Mouse (Mus musculus) MEL (cell line): ENCODE measurements around the gene Tcap.

Experiments used
- CHD2 ChIP-seq: IDR thresholded peaks from 2 replicates; pipeline ENCODE4 v1.6.1; 2011; ENCODE audit warnings: low read length, improper control_type of control experiment
- CTCF ChIP-seq, 3 experiments: IDR thresholded peaks in 2 of 3; conservative IDR thresholded peaks in 1 of 3; 2 replicates each; pipeline ENCODE4 v1.5.1; 2011 to 2012; ENCODE audit warnings: low read length in 3 of 3, low read depth in 2 of 3, mild to moderate bottlenecking in 2 of 3, improper control_type of control experiment in 1 of 3, inconsistent platforms in 1 of 3, mixed read lengths in 1 of 3, moderate library complexity in 1 of 3; ENCODE audit not compliant: control insufficient read depth in 1 of 3, insufficient read depth in 1 of 3, poor library complexity in 1 of 3, severe bottlenecking in 1 of 3
- ZMIZ1 ChIP-seq: IDR thresholded peaks from 2 replicates; pipeline ENCODE4 v1.6.1; 2012; ENCODE audit warnings: low read depth, mild to moderate bottlenecking, inconsistent platforms, low read length, improper control_type of control experiment, moderate library complexity

GRCm38 (mm10) chr11:98395041-98395440 lies 11.4 kb downstream of the Tcap start:
- TF ChIP-seq CTCF (IDR thresholded peaks at IDR 0.05 in 2 of 3, conservative IDR thresholded peaks at IDR 0.05 in 1 of 3; ENCODE audit: control insufficient read depth in 1 of 3, insufficient read depth in 1 of 3, low read depth in 2 of 3, low read length in 3 of 3, poor library complexity in 1 of 3, severe bottlenecking in 1 of 3) (no peak), CHD2 (no peak), ZMIZ1 (no peak)
